Mouse (Mus musculus) intestine, embryonic 15.5 days (tissue): ENCODE measurements around the gene Hfm1. TPM values are rescaled to one million over a fixed set of nuclear protein-coding genes. Genes with fewer than 3 reads are reported as not detected.

Experiments
- ATAC-seq: fragments of 200-750 bp; cut with Nextera tagmentation; 2 replicates; pipeline ENCODE4 v1.8.0; 2017; ENCODE audit warnings: moderate TSS enrichment, moderate library complexity
- H3K27ac ChIP-seq: fragments of 300-500 bp; sonication (generic); 2 replicates; pipeline ENCODE4 v1.5.1; 2015; ENCODE audit warnings: mild to moderate bottlenecking, inconsistent platforms
- H3K27me3 ChIP-seq: fragments of 300-500 bp; sonication (generic); replicated peaks from 2 replicates; pipeline ENCODE4 v1.6.1; 2015; ENCODE audit warnings: inconsistent platforms
- H3K36me3 ChIP-seq: fragments of 300-500 bp; sonication (generic); 2 replicates; pipeline ENCODE4 v1.6.1; 2015; ENCODE audit warnings: inconsistent platforms
- H3K4me1 ChIP-seq: fragments of 300-500 bp; sonication (generic); replicated peaks from 2 replicates; pipeline ENCODE4 v1.6.1; 2015; ENCODE audit warnings: inconsistent platforms
- H3K4me2 ChIP-seq: fragments of 300-500 bp; sonication (generic); replicated peaks from 2 replicates; pipeline ENCODE4 v1.6.1; 2015; ENCODE audit warnings: mild to moderate bottlenecking, inconsistent platforms
- H3K4me3 ChIP-seq: fragments of 300-500 bp; sonication (generic); replicated peaks from 2 replicates; pipeline ENCODE4 v1.5.1; 2015; ENCODE audit warnings: inconsistent platforms
- H3K9ac ChIP-seq: fragments of 300-500 bp; sonication (generic); 2 replicates; pipeline ENCODE4 v1.6.1; 2015; ENCODE audit warnings: inconsistent platforms
- H3K9me3 ChIP-seq: fragments of 300-500 bp; sonication (generic); 2 replicates; pipeline ENCODE4 v1.6.1; 2016; ENCODE audit warnings: inconsistent platforms
- WGBS: fragments of 180-500 bp; shearing (Covaris S2); methylation state at CpG from one replicate; pipeline ENCODE4 v1.1.7; 2015; 5-methylcytosine and 5-hydroxymethylcytosine counted together
- polyA plus RNA-seq: library from polyadenylated mRNA; unstranded; fragments of >200 nt; fragmentation: Nextera tagmentation; extraction: Ambion mirVana; gene quantifications from 2 replicates; pipeline ENCODE4 v1.2.1, GENCODE M21; 2015

Hfm1 gene
- 0.86 and 1.2 TPM in 2 replicates for polyA plus RNA-seq

DNA sequence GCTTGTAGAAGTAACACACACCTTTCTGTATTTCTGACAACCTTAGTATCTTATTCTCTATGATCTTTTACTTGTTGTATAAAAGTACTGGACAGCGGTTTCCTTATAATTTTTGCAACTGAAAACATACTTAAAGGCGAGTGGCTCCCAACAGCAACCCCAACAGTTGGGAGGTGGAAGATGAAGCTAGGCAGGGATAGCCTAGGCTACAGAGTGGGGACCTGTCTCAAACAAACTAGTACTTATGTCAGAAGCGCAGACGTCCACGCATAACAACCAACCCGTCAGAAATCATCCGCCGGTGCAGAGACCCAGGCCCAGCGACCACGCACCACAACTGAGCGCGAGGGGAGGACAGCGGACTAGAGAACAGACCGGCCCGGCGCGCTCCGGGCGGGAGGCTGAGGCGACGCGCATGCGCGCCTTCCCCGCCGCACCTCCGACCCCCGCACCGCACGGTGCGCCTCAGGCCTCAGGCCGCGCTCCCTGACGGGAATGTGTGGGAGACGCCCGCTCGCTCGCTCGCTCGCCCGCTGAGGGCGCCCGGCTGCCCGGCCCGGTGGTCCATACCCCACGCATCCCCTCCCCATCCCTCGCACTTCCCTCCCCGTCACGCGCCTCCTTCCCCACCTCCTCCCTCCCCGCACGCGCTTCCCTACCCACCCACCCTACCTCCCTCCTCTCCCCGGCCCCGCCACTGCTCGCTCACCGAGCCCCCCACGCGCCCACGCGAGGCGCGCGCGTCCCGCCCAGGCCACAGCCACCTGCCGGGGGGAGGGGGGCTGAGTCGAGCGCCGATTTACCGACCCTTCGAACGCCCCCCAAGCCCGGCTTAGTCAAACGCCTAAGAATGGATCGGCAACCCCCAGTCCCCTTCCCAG is at the start of gene Hfm1:
TSS of gene Hfm1 (minus strand) at position 834 of the 881 bp plus-strand sequence.
- Histone ChIP-seq H3K9me3 (no peaks in the 10 kb centered on the region), H3K27ac (no peak within 1 kb of the TSS), H3K36me3 (no peaks in the 10 kb centered on the region), H3K4me1 (0 out of 2 replicates have a peak, but pooled peaks cover 6% of the 10 kb centered on the region), H3K27me3 (no peaks in the 10 kb centered on the region), H3K9ac (peak within 1 kb of the TSS; percentile 56), H3K4me3 (peak within 1 kb of the TSS; percentile 54), H3K4me2 (peak within 1 kb of the TSS; percentile 86)
- ATAC-seq, result peak; percentile 98
- WGBS, result 2% methylated on average over 55 of the region's 76 CpGs

DNA sequence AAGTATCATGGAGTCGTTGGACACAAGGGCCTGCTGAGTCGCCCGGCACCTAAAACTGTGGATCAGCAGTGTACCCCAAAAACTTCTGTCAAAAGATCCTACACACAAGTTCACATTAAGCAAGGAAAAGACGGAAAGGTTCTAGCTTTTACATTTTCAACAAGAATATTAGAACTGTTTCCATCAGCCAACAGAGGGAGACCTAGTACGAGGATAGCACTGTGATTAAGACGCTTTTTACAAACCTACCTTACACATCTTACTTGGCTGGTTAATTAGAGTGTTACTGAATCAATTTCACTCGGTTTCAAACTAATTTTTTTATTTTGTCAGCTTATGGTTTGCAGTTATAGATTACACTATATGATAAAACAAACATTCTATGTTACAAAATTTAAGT is 47.8 kb upstream of the Hfm1 start:
- Histone ChIP-seq H3K4me1 (no peaks in the 10 kb centered on the region), H3K9me3 (no peaks in the 10 kb centered on the region), H3K36me3 (peaks cover 22% of the 10 kb centered on the region), H3K9ac (no peak overlapping the region), H3K27ac (no peak overlapping the region), H3K4me2 (no peak overlapping the region), H3K4me3 (no peak overlapping the region), H3K27me3 (no peaks in the 10 kb centered on the region)
- 85% methylated on average over 7 of the region's 7 CpGs for WGBS
- ATAC-seq, result no peak

DNA sequence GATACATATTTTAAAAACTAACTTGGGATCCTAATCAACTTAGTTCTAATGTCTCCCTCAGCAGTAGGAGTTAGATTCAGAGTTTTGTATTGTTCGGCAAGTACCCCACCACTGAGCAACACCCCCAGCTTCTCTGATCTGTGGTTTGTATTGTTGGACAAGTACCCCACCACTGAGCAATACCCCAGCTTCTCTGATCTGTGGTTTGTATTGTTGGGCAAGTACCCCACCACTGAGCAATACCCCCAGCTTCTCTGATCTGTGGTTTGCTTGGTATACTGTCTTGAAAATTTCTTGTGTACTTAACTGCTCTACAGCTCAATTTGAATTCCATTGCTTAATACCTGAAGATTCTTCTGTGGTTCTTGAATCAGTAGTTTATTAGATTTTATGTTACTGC is 41.5 kb upstream of the Hfm1 start:
- Histone ChIP-seq H3K27ac (no peak overlapping the region), H3K9me3 (no peaks in the 10 kb centered on the region), H3K4me2 (no peak overlapping the region), H3K36me3 (peaks cover 10% of the 10 kb centered on the region), H3K4me3 (no peak overlapping the region), H3K4me1 (0 out of 2 replicates have a peak, but pooled peaks cover 7% of the 10 kb centered on the region), H3K9ac (no peak overlapping the region), H3K27me3 (no peaks in the 10 kb centered on the region)
- WGBS, result 100% methylated on average over 1 of the region's 1 CpGs
- ATAC-seq, result no peak

DNA sequence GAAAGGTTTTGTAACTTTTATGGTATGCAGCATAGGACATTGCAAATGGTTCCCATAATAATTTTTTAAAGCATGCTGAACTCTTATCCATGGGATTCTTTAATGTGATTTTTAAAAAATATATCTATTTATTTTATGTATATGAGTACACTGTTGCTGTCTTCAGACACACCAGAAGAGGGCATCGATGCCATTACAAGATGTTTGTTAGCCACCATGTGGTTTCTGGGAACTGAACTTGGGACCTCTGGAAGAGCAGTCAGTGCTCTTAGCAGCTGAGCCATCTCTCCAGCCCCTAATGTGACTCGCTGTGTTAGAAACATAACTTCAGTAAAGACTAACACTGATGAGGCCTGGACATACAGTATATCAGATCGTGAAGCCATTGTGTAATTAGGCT is 40.3 kb upstream of the Hfm1 start:
- H3K27me3 ChIP-seq, result no peaks in the 10 kb centered on the region
- H3K36me3 ChIP-seq, result peaks cover 10% of the 10 kb centered on the region
- H3K4me1 ChIP-seq, result 0 out of 2 replicates have a peak, but pooled peaks cover 7% of the 10 kb centered on the region
- H3K9me3 ChIP-seq, result no peaks in the 10 kb centered on the region
- no peak overlapping the region for H3K4me2 ChIP-seq
- H3K9ac ChIP-seq, result no peak overlapping the region
- no peak for ATAC-seq
- WGBS, result 82% methylated on average over 3 of the region's 3 CpGs
- no peak overlapping the region for H3K4me3 ChIP-seq
- H3K27ac ChIP-seq, result no peak overlapping the region

DNA sequence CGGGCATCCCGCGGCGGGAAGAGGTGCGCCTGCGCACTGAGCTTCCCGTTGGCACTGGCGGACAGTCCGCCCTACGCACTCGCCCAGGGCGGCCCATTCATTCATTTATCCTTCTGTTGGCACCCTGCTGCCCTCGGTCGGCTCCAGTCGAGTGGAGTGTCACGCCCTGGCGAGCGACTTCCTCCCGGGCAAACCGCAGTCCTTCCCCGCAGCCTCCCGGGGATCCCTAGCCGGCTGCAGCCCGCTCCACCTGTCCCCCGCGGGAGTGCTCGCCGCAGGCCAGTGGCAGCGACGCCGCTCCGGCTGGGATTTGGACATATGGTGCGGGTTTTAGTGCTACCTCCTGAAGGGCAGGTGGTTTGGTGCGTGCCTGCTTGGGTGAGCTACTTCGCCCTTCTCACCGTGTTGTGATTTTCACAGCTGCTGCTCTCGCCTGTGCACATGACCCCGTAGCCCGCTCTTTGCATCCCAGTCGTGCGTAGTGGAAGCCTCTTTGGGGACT is 38.4 kb upstream of the Hfm1 start:
- H3K4me2 ChIP-seq, result peak overlapping the region; percentile 87
- H3K9ac ChIP-seq, result peak overlapping the region; percentile 55
- H3K4me3 ChIP-seq, result peak overlapping the region; percentile 53
- H3K27me3 ChIP-seq, result no peaks in the 10 kb centered on the region
- WGBS, result 0% methylated on average over 41 of the region's 41 CpGs
- H3K4me1 ChIP-seq, result 0 out of 2 replicates have a peak, but pooled peaks cover 7% of the 10 kb centered on the region
- no peaks in the 10 kb centered on the region for H3K9me3 ChIP-seq
- H3K27ac ChIP-seq, result peak overlapping the region; percentile 61; the same call in 1 of the 2 replicates
- H3K36me3 ChIP-seq, result peaks cover 6% of the 10 kb centered on the region; the same call in 1 of the 2 replicates
- peak; percentile 94 for ATAC-seq

DNA sequence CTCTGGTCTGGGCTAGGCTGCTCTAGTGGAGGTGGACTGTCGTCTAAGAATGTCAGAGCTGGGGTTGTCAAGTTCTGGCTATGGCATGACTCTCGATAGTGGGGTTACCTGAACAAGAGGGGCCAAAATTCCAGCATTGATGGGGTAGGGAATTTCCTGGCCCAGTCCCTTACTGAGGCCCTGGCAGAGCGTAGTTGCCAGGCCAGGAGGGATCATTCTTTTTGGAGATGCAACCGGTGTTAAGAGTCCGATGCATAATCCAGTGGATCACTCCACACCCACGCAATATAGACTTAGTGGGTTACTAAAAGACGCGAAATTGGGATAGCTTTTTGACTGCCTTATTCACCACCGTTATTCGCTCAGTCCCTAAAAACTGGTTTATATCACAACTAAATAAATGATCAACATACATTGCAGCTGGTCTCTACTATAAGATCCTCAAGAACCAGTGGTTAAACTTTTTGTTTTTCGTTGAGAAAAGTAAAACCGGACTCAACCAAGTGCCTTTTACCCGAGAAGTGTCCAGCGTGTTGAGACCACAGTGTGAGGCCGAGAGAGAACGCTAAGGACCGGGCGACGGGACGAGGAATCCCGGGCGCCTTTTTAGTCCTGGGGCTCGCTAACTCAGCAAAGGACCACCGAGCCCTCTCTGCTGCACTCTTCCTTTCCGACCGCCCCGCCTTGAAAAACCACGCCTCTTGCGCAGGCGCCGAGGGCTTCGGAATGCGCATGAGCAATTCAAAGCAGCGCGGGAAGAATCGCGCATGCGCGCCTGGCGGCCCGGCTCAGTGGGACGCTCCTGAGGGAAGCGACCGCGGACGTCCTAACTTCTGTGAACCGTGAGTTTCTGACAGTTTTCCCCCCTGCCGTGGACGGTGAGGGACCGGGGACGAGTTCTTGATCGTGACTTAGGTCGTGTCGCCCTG is 37.7 kb upstream of the Hfm1 start, which contains the start of gene Cdc7:
TSS of gene Cdc7 (plus strand) at position 739 of the 929 bp plus-strand sequence.
- peak; percentile 96 for ATAC-seq
- peak within 1 kb of the TSS; percentile 53 for H3K4me3 ChIP-seq

DNA sequence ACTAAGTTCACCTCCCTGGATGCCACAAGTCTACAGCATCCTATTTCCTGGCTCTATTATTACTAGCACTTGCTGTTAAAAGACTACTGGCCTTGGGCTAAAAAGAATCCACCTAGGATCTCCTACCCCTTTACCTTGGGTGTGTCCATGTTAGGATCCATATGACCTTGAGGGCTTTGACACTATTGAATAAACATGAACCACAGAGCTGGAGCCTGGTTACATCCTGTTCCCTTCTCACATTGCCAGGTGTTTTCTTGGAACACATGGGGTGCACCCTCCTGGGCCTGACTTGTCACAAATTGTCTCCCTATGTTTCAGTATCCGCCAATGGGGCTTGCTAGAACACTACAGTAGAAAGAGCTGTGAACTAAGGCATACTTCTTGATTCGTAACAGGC is 34.3 kb upstream of the Hfm1 start:
- H3K27ac ChIP-seq, result no peak overlapping the region
- H3K9ac ChIP-seq, result no peak overlapping the region
- H3K4me3 ChIP-seq, result no peak overlapping the region
- H3K36me3 ChIP-seq, result no peaks in the 10 kb centered on the region
- whole genome bisulfite sequencing, result 87% methylated on average over 2 of the region's 2 CpGs
- no peak overlapping the region for H3K4me2 ChIP-seq
- no peaks in the 10 kb centered on the region for H3K9me3 ChIP-seq
- no peak for ATAC-seq
- H3K4me1 ChIP-seq, result 0 out of 2 replicates have a peak, but pooled peaks cover 3% of the 10 kb centered on the region
- no peaks in the 10 kb centered on the region for H3K27me3 ChIP-seq

More for the DNA sequence above, 37.7 kb upstream of the Hfm1 start, which contains the start of gene Cdc7:
- Histone ChIP-seq H3K4me2 (peak within 1 kb of the TSS; percentile 87), H3K9me3 (no peaks in the 10 kb centered on the region), H3K27me3 (no peaks in the 10 kb centered on the region), H3K36me3 (peaks cover 3% of the 10 kb centered on the region; the same call in 1 of the 2 replicates), H3K4me1 (0 out of 2 replicates have a peak, but pooled peaks cover 7% of the 10 kb centered on the region), H3K27ac (peak within 1 kb of the TSS; percentile 61; the same call in 1 of the 2 replicates), H3K9ac (peak within 1 kb of the TSS; percentile 56)
- 5% methylated on average over 54 of the region's 54 CpGs for WGBS

DNA sequence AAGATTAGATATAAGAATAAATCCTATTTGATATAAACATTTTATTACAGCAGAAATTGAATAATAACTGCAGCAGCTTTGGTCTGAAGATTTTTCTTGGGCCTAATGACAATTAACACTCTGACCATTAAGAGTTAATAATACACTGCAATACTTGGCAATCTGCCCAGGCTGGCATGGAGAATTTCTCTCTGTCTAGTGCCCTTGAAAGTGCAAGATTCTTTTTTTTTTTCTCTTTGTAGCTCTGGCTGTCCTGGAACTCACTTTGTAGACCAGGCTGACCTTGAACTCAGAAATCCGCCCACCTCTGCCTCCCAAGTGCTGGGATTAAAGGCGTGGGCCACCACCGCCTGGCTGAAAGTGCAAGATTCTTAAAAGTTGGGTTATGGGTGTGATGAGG is 32.9 kb upstream of the Hfm1 start:
- Histone ChIP-seq H3K4me2 (no peak overlapping the region), H3K4me3 (no peak overlapping the region), H3K9ac (no peak overlapping the region), H3K9me3 (no peaks in the 10 kb centered on the region), H3K27me3 (no peaks in the 10 kb centered on the region), H3K27ac (no peak overlapping the region), H3K36me3 (no peaks in the 10 kb centered on the region), H3K4me1 (0 out of 2 replicates have a peak, but pooled peaks cover 3% of the 10 kb centered on the region)
- no peak for ATAC-seq
- 83% methylated on average over 3 of the region's 3 CpGs for WGBS

DNA sequence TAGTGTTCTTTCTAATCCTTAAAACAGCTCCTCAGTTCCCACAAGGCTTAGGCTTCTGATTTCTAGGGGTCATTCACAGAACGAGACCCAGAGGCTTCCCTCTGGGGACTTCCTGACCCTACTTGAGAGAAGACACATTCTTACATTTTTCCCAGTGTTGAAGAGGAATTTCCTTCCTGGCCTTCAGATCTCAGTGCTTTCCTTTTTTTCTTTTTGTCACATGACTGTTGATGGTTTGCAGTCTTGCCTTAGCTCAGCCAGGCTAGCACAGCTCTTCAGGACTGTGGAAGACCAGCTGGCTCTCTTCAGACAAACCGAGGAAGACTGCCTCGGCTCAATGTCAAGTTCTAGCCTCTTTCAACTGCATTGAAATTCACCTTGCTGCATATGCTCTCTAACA is 30.3 kb upstream of the Hfm1 start:
- Histone ChIP-seq H3K9me3 (no peaks in the 10 kb centered on the region), H3K27ac (peak overlapping the region; percentile 52), H3K4me3 (no peak overlapping the region), H3K9ac (no peak overlapping the region), H3K36me3 (no peaks in the 10 kb centered on the region), H3K4me2 (no peak overlapping the region), H3K27me3 (no peaks in the 10 kb centered on the region), H3K4me1 (no peaks in the 10 kb centered on the region)
- ATAC-seq, result peak; percentile 85
- WGBS, result 35% methylated on average over 3 of the region's 3 CpGs

DNA sequence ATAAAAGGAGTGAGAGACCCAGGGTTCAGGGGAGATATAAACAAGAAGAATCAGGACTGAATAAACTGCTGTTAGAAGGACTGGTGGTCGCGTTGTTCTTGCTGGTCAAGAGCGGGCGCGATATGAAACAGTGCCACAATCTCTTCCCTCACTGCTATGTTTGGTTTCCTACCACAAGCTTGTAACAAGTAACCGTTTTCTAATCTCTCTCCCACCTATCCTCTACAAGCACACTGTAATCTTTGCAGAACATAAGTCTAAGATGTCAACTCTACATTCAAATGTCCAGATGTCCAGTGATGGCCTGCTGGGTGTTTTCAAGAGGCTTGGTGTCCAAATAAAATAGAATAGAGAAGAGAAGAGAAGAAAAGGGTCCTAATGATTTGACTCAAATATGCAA is 22.6 kb upstream of the Hfm1 start:
- Histone ChIP-seq H3K4me2 (no peak overlapping the region), H3K27ac (no peak overlapping the region), H3K9ac (no peak overlapping the region), H3K36me3 (no peaks in the 10 kb centered on the region), H3K4me1 (no peaks in the 10 kb centered on the region), H3K9me3 (no peaks in the 10 kb centered on the region), H3K4me3 (no peak overlapping the region), H3K27me3 (no peaks in the 10 kb centered on the region)
- no peak for ATAC-seq
- WGBS, result 77% methylated on average over 6 of the region's 6 CpGs

DNA sequence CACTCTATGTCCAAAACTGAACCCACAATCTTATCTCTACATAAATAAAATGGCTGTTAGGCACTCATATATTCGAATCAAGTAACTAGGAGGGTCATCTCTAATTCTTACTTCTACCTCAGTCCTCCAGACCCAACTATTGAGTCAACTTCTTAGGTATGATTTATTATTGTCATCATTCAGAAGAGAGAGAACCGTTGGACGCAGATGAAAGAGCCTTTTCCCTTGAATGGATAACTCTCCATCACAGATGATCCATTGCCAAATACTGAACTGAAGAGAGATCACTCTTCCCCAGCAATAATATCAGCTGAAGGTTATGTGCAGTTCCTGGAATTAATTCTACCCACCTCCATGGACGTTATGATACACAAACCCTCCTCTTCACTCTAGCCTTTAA is 20.2 kb upstream of the Hfm1 start:
- no peaks in the 10 kb centered on the region for H3K36me3 ChIP-seq
- no peaks in the 10 kb centered on the region for H3K9me3 ChIP-seq
- H3K27ac ChIP-seq, result no peak overlapping the region
- H3K9ac ChIP-seq, result no peak overlapping the region
- WGBS, result 63% methylated on average over 4 of the region's 4 CpGs
- H3K4me2 ChIP-seq, result no peak overlapping the region
- ATAC-seq, result no peak
- no peaks in the 10 kb centered on the region for H3K4me1 ChIP-seq
- no peak overlapping the region for H3K4me3 ChIP-seq
- no peaks in the 10 kb centered on the region for H3K27me3 ChIP-seq

DNA sequence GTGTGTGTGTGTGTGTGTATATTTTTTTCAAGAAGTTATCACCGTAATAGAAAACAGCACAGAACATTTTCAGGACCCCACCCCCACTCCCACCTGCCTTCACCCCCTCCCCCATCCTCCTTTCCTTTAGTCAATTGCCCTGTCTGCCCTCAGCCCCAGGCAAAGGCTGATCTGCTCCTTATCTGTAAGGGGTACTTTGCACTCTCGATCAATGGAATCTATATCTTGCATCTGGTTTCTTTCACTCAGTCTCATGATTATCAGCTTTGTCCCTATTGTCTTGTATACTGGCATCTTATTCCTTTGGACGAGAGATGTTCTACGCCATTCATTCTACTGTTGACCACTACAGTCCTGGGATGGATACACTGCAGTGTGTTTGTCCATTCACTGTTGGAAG is 1.9 kb upstream of the Hfm1 start:
- Histone ChIP-seq H3K4me1 (0 out of 2 replicates have a peak, but pooled peaks cover 6% of the 10 kb centered on the region), H3K27ac (no peak overlapping the region), H3K27me3 (no peaks in the 10 kb centered on the region), H3K4me2 (no peak overlapping the region), H3K4me3 (no peak overlapping the region), H3K9ac (no peak overlapping the region), H3K36me3 (no peaks in the 10 kb centered on the region), H3K9me3 (no peaks in the 10 kb centered on the region)
- ATAC-seq, result no peak
- 67% methylated on average over 4 of the region's 4 CpGs for WGBS
